In the genomic region with DNA sequence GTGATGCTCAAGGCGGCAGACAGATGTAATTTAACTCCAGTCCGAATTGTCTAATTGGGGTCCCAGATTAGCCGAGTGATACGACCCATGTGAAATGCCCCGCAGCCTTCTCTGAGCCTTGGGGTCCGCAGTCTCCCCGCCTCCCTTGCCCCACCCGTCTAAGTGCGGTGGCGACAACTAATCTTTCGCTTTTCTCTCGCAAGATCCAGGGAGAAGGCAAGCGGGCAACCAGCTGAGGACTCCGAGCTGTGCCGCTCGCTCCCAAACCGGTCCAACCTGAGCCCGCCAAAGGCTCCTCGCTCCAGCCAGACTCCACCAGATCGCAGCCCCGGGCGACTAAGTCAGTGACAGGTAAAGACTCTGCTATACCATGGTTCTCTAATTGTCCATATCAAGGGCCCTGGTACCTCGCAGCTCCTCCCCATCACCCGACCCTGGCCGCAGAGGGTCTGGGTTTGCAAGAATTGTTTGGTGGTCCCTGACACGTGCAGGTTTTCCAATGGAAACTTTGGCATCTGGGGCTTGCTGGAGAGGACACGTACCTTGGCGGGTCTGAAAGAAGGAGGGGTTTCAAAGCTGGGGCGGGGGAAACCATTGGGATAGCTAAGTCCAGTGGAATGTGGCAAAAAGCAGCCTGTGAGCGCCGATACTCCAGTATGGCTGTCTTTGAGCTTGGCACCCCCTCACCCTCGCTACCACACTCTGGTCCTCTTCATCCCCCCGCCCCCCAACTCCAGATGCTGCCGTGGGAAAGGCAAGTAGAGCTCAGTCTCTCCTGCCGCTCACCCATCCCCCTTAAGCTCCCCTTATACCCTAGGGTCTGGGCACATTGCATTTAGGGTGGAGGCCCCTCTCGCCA, we compare ENCODE assay signal across 8 mouse cellular contexts. TPM values are rescaled to one million over a fixed set of nuclear protein-coding genes. Genes with fewer than 3 reads are reported as not detected.
DNase-seq lines count a peak whose midpoint lies in the region; ATAC-seq and TF ChIP-seq lines count a peak whose summit lies in the region.

No protein-coding gene starts in this region.

- WGBS in heart, embryonic 10.5 days, result 1% methylated on average over 36 of the region's 36 CpGs
- 2% methylated on average over 35 of the region's 36 CpGs for WGBS in embryonic facial prominence, embryonic 13.5 days
- 1% methylated on average over 36 of the region's 36 CpGs for WGBS in hindbrain, embryonic 12.5 days
- WGBS in lung, postnatal 0 days, result 2% methylated on average over 35 of the region's 36 CpGs
- 1% methylated on average over 36 of the region's 36 CpGs for WGBS in stomach, embryonic 14.5 days

- no peaks in the 10 kb centered on the region for H3K9me3 ChIP-seq in heart, embryonic 10.5 days
- no peaks in the 10 kb centered on the region for H3K9me3 ChIP-seq in ES-E14 (ENCODE audit: control insufficient read depth, insufficient read depth, low read depth, low read length)
- H3K9me3 ChIP-seq in embryonic facial prominence, embryonic 13.5 days, result no peaks in the 10 kb centered on the region
- no peaks in the 10 kb centered on the region for H3K9me3 ChIP-seq in hindbrain, embryonic 12.5 days (replicated peaks)
- H3K9me3 ChIP-seq in lung, postnatal 0 days (ENCODE audit: low read length), result no peaks in the 10 kb centered on the region
- no peaks in the 10 kb centered on the region for H3K9me3 ChIP-seq in stomach, embryonic 14.5 days (ENCODE audit: control insufficient read depth, low read depth, low read length)

- no peaks in the 10 kb centered on the region for H3K36me3 ChIP-seq in heart, embryonic 10.5 days
- no peaks in the 10 kb centered on the region for H3K36me3 ChIP-seq in ES-E14 (ENCODE audit: control insufficient read depth, insufficient read depth, low read length, poor library complexity, severe bottlenecking)
- H3K36me3 ChIP-seq in embryonic facial prominence, embryonic 13.5 days, result no peaks in the 10 kb centered on the region
- no peaks in the 10 kb centered on the region for H3K36me3 ChIP-seq in hindbrain, embryonic 12.5 days
- no peaks in the 10 kb centered on the region for H3K36me3 ChIP-seq in lung, postnatal 0 days (ENCODE audit: insufficient read depth, low read length)
- no peaks in the 10 kb centered on the region for H3K36me3 ChIP-seq in stomach, embryonic 14.5 days (ENCODE audit: control insufficient read depth, insufficient read depth, low read length)

- H3K4me2 ChIP-seq in embryonic facial prominence, embryonic 13.5 days, result peak overlapping the region; percentile 86
- peak overlapping the region; percentile 97 for H3K4me2 ChIP-seq in hindbrain, embryonic 12.5 days (replicated peaks)
- peak overlapping the region; percentile 75 for H3K4me2 ChIP-seq in lung, postnatal 0 days (replicated peaks; ENCODE audit: low read depth, low read length)
- H3K4me2 ChIP-seq in stomach, embryonic 14.5 days (replicated peaks; ENCODE audit: low read depth, low read length), result peak overlapping the region; percentile 68

- H3K4me3 ChIP-seq in heart, embryonic 10.5 days, result peak overlapping the region; percentile 67
- peak overlapping the region; percentile 3 to 33; a peak in 3 of 4 replicates for H3K4me3 ChIP-seq in ES-E14 (ENCODE audit: insufficient read depth in 1 of 2, low read depth in 1 of 2, low read length in 2 of 2, poor library complexity in 1 of 2, severe bottlenecking in 1 of 2)
- H3K4me3 ChIP-seq in embryonic facial prominence, embryonic 13.5 days, result peak overlapping the region; percentile 50
- peak overlapping the region; percentile 47 for H3K4me3 ChIP-seq in hindbrain, embryonic 12.5 days
- peak overlapping the region; percentile 48 for H3K4me3 ChIP-seq in lung, postnatal 0 days (ENCODE audit: low read depth, low read length)
- H3K4me3 ChIP-seq in stomach, embryonic 14.5 days (ENCODE audit: low read depth, low read length), result peak overlapping the region; percentile 47

- no peak for DNase-seq in heart, embryonic 10.5 days (ENCODE audit: low spot score)
- DNase-seq in heart, postnatal 14 days, result no peak
- DNase-seq in ES-E14 (ENCODE audit: low read depth, low spot score), result no peak
- no peak for DNase-seq in lung, postnatal 0 days (ENCODE audit: low spot score)
- no peak for DNase-seq in thymus, postnatal 4 days

- in situ Hi-C loops in ES-E14 (cut with MboI; ENCODE audit: low sequenced_read_pairs in 2 of 2, unreplicated experiment in 2 of 2), result loop anchor here in 1 of 2 experiments (25.0 kb wide), 1 partner anchor 1001 kb away; no protein-coding TSS in a partner anchor

- H3K27ac ChIP-seq in heart, embryonic 10.5 days, result peak overlapping the region; percentile 75
- no peak overlapping the region for H3K27ac ChIP-seq in ES-E14 (ENCODE audit: insufficient read depth, low read depth, low read length, poor library complexity, severe bottlenecking)
- H3K27ac ChIP-seq in embryonic facial prominence, embryonic 13.5 days, result no peak overlapping the region
- no peak overlapping the region for H3K27ac ChIP-seq in hindbrain, embryonic 12.5 days
- H3K27ac ChIP-seq in lung, postnatal 0 days (ENCODE audit: low read length), result no peak overlapping the region
- peak overlapping the region; percentile 40; the same call in 1 of the 2 replicates for H3K27ac ChIP-seq in stomach, embryonic 14.5 days (ENCODE audit: low read length)

- TF ChIP-seq EP300 in lung, postnatal 0 days (IDR thresholded peaks at IDR 0.05), result no peak

- 0 out of 2 replicates have a peak overlapping the region, but pooled peaks have one; percentile 5 for H3K9ac ChIP-seq in ES-E14 (ENCODE audit: insufficient read depth, low read depth, low read length, poor library complexity, severe bottlenecking)
- H3K9ac ChIP-seq in embryonic facial prominence, embryonic 13.5 days, result peak overlapping the region; percentile 61
- peak overlapping the region; percentile 61 for H3K9ac ChIP-seq in hindbrain, embryonic 12.5 days
- H3K9ac ChIP-seq in lung, postnatal 0 days (replicated peaks; ENCODE audit: low read depth), result 0 out of 2 replicates have a peak overlapping the region, but pooled peaks have one; percentile 13
- peak overlapping the region; percentile 34 for H3K9ac ChIP-seq in stomach, embryonic 14.5 days (replicated peaks; ENCODE audit: low read depth, low read length)

- intact Hi-C loops in heart, postnatal 14 days (cut with DNase I), result loop anchor here (5.0 to 10.0 kb wide), 2 partner anchors 124 to 514 kb away; no protein-coding TSS in a partner anchor

- H3K27me3 ChIP-seq in heart, embryonic 10.5 days (ENCODE audit: insufficient read depth, poor library complexity, severe bottlenecking), result peaks cover 39% of the 10 kb centered on the region
- H3K27me3 ChIP-seq in embryonic facial prominence, embryonic 13.5 days, result peaks cover 49% of the 10 kb centered on the region
- H3K27me3 ChIP-seq in hindbrain, embryonic 12.5 days, result peaks cover 45% of the 10 kb centered on the region
- peaks cover 10% of the 10 kb centered on the region; the same call in 1 of the 2 replicates for H3K27me3 ChIP-seq in lung, postnatal 0 days (replicated peaks; ENCODE audit: insufficient read depth, low read length)
- H3K27me3 ChIP-seq in stomach, embryonic 14.5 days (ENCODE audit: control insufficient read depth, insufficient read depth, low read length), result no peaks in the 10 kb centered on the region

- no peak for ATAC-seq in embryonic facial prominence, embryonic 13.5 days (ENCODE audit: insufficient number of reproducible peaks, insufficient read depth, low FRiP score, low TSS enrichment, low read depth)
- peak; percentile 74 for ATAC-seq in hindbrain, embryonic 12.5 days (ENCODE audit: low FRiP score)
- ATAC-seq in lung, postnatal 0 days, result 0 out of 2 replicates have a peak, but pooled peaks have one; percentile 14
- ATAC-seq in stomach, embryonic 14.5 days (ENCODE audit: insufficient number of reproducible peaks, insufficient read depth, low FRiP score, low read depth), result no peak; the same call in 1 of the 2 replicates

- H3K4me1 ChIP-seq in heart, embryonic 10.5 days, result peaks cover 20% of the 10 kb centered on the region
- no peaks in the 10 kb centered on the region; a peak in 1 of 4 replicates for H3K4me1 ChIP-seq in ES-E14 (ENCODE audit: control insufficient read depth in 2 of 2, insufficient read depth in 2 of 2, low read length in 2 of 2, poor library complexity in 1 of 2)
- peaks cover 18% of the 10 kb centered on the region for H3K4me1 ChIP-seq in embryonic facial prominence, embryonic 13.5 days
- peaks cover 10% of the 10 kb centered on the region; the same call in 1 of the 2 replicates for H3K4me1 ChIP-seq in hindbrain, embryonic 12.5 days
- no peaks in the 10 kb centered on the region; the same call in 1 of the 2 replicates for H3K4me1 ChIP-seq in lung, postnatal 0 days (ENCODE audit: insufficient read depth, low read depth, low read length)
- no peaks in the 10 kb centered on the region for H3K4me1 ChIP-seq in stomach, embryonic 14.5 days (ENCODE audit: control insufficient read depth, insufficient read depth, low read length)

- no peak for TF ChIP-seq CTCF in lung, postnatal 0 days (IDR thresholded peaks at IDR 0.05)

TF ChIP-seq in ES-E14, 5 proteins besides CTCF, POLR2A, EP300 and RAD21:
- TF ChIP-seq MAFK (IDR thresholded peaks at IDR 0.05; ENCODE audit: insufficient read depth, low read depth, low read length) (no peak), ZNF384 (IDR thresholded peaks at IDR 0.05; ENCODE audit: low read depth, low read length) (no peak), CHD2 (IDR thresholded peaks at IDR 0.05; ENCODE audit: low read depth, low read length) (no peak), ZC3H11A (IDR thresholded peaks at IDR 0.05; ENCODE audit: borderline replicate concordance, low read depth, low read length) (no peak)

RNA-seq across cellular contexts. Expression of a gene that starts 0.7 kb away (rescaled TPM):
- polyA plus RNA-seq in heart, embryonic 10.5 days (2016; fragmentation: Nextera tagmentation; extraction: Ambion mirVana), result 2.0 and 4.7 TPM in 2 replicates
- 10 to 100 TPM; 57.0 to 68.3 TPM for total RNA-seq in heart, postnatal 14 days (2021)
- not detected in 2 replicates for total RNA-seq in ES-E14 (2012; rRNA removed)
- polyA plus RNA-seq in embryonic facial prominence, embryonic 13.5 days (2015; fragmentation: Nextera tagmentation; extraction: Ambion mirVana), result 1.7 and 2.0 TPM in 2 replicates
- polyA plus RNA-seq in hindbrain, embryonic 12.5 days (2016; fragmentation: Nextera tagmentation; extraction: Ambion mirVana), result 1.5 and 2.0 TPM in 2 replicates
- 4.1 and 5.1 TPM in 2 replicates for polyA plus RNA-seq in lung, postnatal 0 days (2015; fragmentation: Nextera tagmentation; extraction: Ambion mirVana)
- 33.5 and 36.2 TPM in 2 replicates for polyA plus RNA-seq in stomach, embryonic 14.5 days (2014; fragmentation: Nextera tagmentation; extraction: Ambion mirVana)

Comparison
In these comparisons a context has a peak if more than half of its experiments do, and no peak if none do; other contexts are left out.
1. H3K27ac ChIP-seq: peak in heart, embryonic 10.5 days (single experiment) and stomach, embryonic 14.5 days (single experiment); none in ES-E14 (single experiment), embryonic facial prominence, embryonic 13.5 days (single experiment), hindbrain, embryonic 12.5 days (single experiment) and lung, postnatal 0 days (single experiment).
2. H3K9ac ChIP-seq: peak in every context shown above with its lines; median percentile 61 in embryonic facial prominence, embryonic 13.5 days; 61 in hindbrain, embryonic 12.5 days; 34 in stomach, embryonic 14.5 days; 13 in lung, postnatal 0 days; 5 in ES-E14.
3. ATAC-seq: peak in hindbrain, embryonic 12.5 days (single experiment) and lung, postnatal 0 days (single experiment); none in embryonic facial prominence, embryonic 13.5 days (single experiment) and stomach, embryonic 14.5 days (single experiment).
4. Peak in every context shown above with its lines, with median percentiles within 50 percentile points of each other: H3K4me3 ChIP-seq and H3K4me2 ChIP-seq.